Mouse (Mus musculus): Measurements from ENCODE around the gene Zfp28. TPM values are rescaled to one million over a fixed set of nuclear protein-coding genes. Genes with fewer than 3 reads are reported as not detected.

The Zfp28 gene
- total RNA-seq (2023) = 1 to 10 TPM; 1.9 to 2.9 TPM

GRCm38 (mm10) chr7:6383044-6383455, at the start of gene Zfp28:
Zfp28 (plus strand) TSS chr7:6383295.

GRCm38 (mm10) chr7:6343501-6344071, 39.5 kb upstream of the Zfp28 start, which contains the start of gene Gm3854:
Gm3854 (plus strand) TSS chr7:6343759.

GRCm38 (mm10) chr7:6363047-6363488, 20.0 kb upstream of the Zfp28 start, which contains the start of gene Zfp78:
Zfp78 (plus strand) TSS chr7:6363280.

GRCm38 (mm10) chr7:6397996-6398975, 15.2 kb downstream of the Zfp28 start, which contains the start of gene Smim17:
Smim17 (plus strand) TSS chr7:6398715.

GRCm38 (mm10) chr7:6410043-6410442, 26.9 kb downstream of the Zfp28 start, which contains the start of gene Gm20715:
Gm20715 (plus strand) TSS chr7:6410277.

GRCm38 (mm10) chr7:6438388-6438787, 55.3 kb downstream of the Zfp28 start, which contains the start of gene Olfr1344:
Olfr1344 (plus strand) TSS chr7:6438688.

Other genes with a start within 250 kb of the Zfp28 start
- 10 to 100 TPM; 37.2 to 39.0 TPM for gene Zfp787, start 227.3 kb upstream of the Zfp28 start, total RNA-seq (2023)
- gene Zfp444, start 211.1 kb upstream of the Zfp28 start, total RNA-seq (2023) = 10 to 100 TPM; 13.3 to 15.6 TPM
- not detected for gene Galp, start 186.2 kb upstream of the Zfp28 start, total RNA-seq (2023)
- not detected for gene Zscan5b, start 161.0 kb upstream of the Zfp28 start, total RNA-seq (2023)
- not detected for gene Epp13, start 130.6 kb upstream of the Zfp28 start, total RNA-seq (2023)
- 1 to 10 TPM; 1.7 to 3.0 TPM for gene Zfp667, start 96.7 kb upstream of the Zfp28 start, total RNA-seq (2023)
- gene Zfp583, start 52.0 kb upstream of the Zfp28 start, total RNA-seq (2023) = 1 to 10 TPM; 1.4 to 1.9 TPM
- gene Gm3854, start 39.5 kb upstream of the Zfp28 start, total RNA-seq (2023) = not detected
- gene Zfp78, start 20.0 kb upstream of the Zfp28 start, total RNA-seq (2023) = 1 to 10 TPM in 1 of 2 experiments, under 1 TPM in 1; 0.89 to 1.9 TPM
- not detected for gene Smim17, start 15.4 kb downstream of the Zfp28 start, total RNA-seq (2023)
- not detected for gene Gm20715, start 27.0 kb downstream of the Zfp28 start, total RNA-seq (2023)
- gene Olfr1344, start 55.4 kb downstream of the Zfp28 start, total RNA-seq (2023) = not detected
- not detected for gene Olfr1336, start 72.9 kb downstream of the Zfp28 start, total RNA-seq (2023)
- gene Olfr1346, start 83.8 kb downstream of the Zfp28 start, total RNA-seq (2023) = not detected
- gene Olfr5, start 103.6 kb downstream of the Zfp28 start, total RNA-seq (2023) = not detected
- not detected for gene Olfr1347, start 116.5 kb downstream of the Zfp28 start, total RNA-seq (2023)
- gene Olfr1348, start 125.5 kb downstream of the Zfp28 start, total RNA-seq (2023) = not detected
- gene Olfr1349, start 139.7 kb downstream of the Zfp28 start, total RNA-seq (2023) = not detected
- not detected for gene Olfr1350, start 181.5 kb downstream of the Zfp28 start, total RNA-seq (2023)

All from monocyte, adult 59 days (primary cell).